Mouse (Mus musculus): Measurements from ENCODE around the gene Gm21060. TPM values are rescaled to one million over a fixed set of nuclear protein-coding genes. Genes with fewer than 3 reads are reported as not detected.
"Not testable (repeated sequence)": the region's sequence is repeated elsewhere in the genome, so short reads cannot be mapped to it uniquely, and the experiment has no call there.

Gm21060 gene
- not detected in 2 replicates for polyA plus RNA-seq (2012; rRNA removed)

DNA sequence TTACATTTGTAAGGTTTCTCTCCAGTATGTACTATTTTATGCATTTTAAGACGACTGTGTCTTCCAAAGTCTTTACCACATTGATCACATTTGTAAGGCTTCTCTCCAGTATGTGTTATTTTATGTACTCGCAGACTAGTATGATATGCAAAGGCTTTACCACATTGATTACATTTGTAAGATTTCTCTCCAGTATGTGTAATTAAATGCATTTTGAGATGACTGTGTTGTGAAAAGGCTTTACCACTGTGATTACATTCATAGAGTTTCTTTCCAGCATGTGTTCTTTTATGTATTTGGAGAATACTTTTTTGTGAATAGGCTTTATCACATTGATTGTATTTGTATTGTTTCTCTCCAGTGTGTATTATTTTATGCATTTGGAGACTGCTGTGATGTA is at the start of gene Gm21060:
TSS of gene Gm21060 (minus strand) at position 101 of the 400 bp plus-strand sequence.
- no peak for DNase-seq (ENCODE audit: low read depth, low spot score)
- WGBS, result 85% methylated on average over 2 of the region's 2 CpGs

DNA sequence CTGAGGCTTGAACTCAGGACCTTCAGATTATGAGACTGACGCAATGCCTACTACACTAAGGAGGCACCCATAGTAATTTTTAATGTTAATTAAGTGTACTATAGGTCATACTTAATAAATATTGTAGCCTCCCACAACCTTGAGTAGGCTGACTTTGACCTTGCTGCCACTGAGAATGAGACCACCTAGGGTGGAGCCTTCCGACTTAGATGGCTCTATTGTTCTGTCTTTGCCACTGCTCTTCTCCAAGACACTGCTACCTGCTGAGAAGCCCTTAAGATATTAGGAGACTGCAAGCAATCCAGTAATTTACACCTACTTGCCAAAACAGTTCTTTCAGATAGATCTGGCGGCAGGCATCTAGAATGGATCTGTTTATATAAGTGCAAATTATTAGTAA is 24.0 kb upstream of the Gm21060 start:
- WGBS, result 77% methylated on average over 3 of the region's 3 CpGs
- not testable (repeated sequence) for DNase-seq (ENCODE audit: low read depth, low spot score)

DNA sequence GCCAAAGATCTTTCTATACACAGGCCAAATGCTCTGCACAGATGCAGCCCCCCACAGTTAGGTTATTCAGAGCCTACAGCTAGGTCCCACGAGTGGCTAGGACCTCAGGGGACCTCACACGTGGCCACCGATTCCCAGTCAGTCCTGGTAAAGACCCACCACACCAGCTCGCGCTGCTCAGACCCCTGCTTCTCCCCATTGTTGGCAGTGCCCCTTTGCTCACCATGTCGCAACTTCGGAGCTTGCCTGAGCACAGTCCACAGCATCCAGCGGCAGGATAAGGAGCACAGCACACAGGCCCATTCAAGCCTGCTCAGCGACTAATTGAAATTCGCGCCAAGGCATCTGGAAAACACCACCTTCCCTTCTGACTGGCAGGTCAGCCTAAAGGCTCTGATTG is 16.3 kb upstream of the Gm21060 start:
- 59% methylated on average over 11 of the region's 11 CpGs for WGBS
- DNase-seq (ENCODE audit: low read depth, low spot score), result not testable (repeated sequence)

DNA sequence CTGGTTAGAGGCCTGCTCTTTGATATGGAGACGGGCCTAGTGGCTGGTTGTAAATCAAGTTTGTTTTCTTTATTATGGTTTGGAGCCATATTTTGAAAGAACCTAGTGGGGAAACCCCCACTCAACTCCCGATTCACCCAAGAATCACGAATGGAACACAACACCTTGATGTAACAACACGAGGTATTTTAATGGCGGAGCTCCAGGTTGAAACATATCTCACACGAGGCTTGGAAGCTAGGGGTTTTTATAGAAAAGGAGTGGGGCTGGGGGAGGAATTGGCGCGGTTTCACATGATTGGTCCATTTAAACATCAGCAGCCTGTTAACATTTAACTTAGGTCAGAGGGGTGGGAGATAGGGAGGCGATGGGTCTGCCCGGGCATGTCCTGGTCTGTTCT is 15.5 kb upstream of the Gm21060 start:
- WGBS, result 78% methylated on average over 10 of the region's 10 CpGs
- DNase-seq (ENCODE audit: low read depth, low spot score), result not testable (repeated sequence)

- WGBS, result 45% methylated on average over 1 of the region's 1 CpGs
- not testable (repeated sequence) for DNase-seq (ENCODE audit: low read depth, low spot score)
Observed at GRCm38 (mm10) chr19:61308083-61308482, 11.2 kb upstream of the Gm21060 start.

GRCm38 (mm10) chr19:61285033-61285432 is 11.8 kb downstream of the Gm21060 start:
- DNase-seq (ENCODE audit: low read depth, low spot score), result not testable (repeated sequence)
- WGBS, result 62% methylated on average over 4 of the region's 4 CpGs

- 55% methylated on average over 1 of the region's 1 CpGs for WGBS
Observed at GRCm38 (mm10) chr19:61283581-61283980, 13.3 kb downstream of the Gm21060 start.

GRCm38 (mm10) chr19:61275446-61275845 is 21.4 kb downstream of the Gm21060 start:
- no peak for DNase-seq (ENCODE audit: low read depth, low spot score)
- WGBS, result 90% methylated on average over 1 of the region's 1 CpGs

More at GRCm38 (mm10) chr19:61283581-61283980, 13.3 kb downstream of the Gm21060 start:
- no peak for DNase-seq (ENCODE audit: low read depth, low spot score)

- WGBS, result 19% methylated on average over 11 of the region's 11 CpGs
- not testable (repeated sequence) for DNase-seq (ENCODE audit: low read depth, low spot score)
Observed at GRCm38 (mm10) chr19:61269141-61269540, 27.7 kb downstream of the Gm21060 start.

- DNase-seq (ENCODE audit: low read depth, low spot score), result no peak
- WGBS, result 21% methylated on average over 7 of the region's 7 CpGs
Observed at GRCm38 (mm10) chr19:61267141-61267540, 29.7 kb downstream of the Gm21060 start.

GRCm38 (mm10) chr19:61266651-61267050 is 30.2 kb downstream of the Gm21060 start:
- no peak for DNase-seq (ENCODE audit: low read depth, low spot score)
- WGBS, result 4% methylated on average over 25 of the region's 26 CpGs

- WGBS, result 1% methylated on average over 12 of the region's 12 CpGs
Observed at GRCm38 (mm10) chr19:61266246-61266615, 30.6 kb downstream of the Gm21060 start.

DNA sequence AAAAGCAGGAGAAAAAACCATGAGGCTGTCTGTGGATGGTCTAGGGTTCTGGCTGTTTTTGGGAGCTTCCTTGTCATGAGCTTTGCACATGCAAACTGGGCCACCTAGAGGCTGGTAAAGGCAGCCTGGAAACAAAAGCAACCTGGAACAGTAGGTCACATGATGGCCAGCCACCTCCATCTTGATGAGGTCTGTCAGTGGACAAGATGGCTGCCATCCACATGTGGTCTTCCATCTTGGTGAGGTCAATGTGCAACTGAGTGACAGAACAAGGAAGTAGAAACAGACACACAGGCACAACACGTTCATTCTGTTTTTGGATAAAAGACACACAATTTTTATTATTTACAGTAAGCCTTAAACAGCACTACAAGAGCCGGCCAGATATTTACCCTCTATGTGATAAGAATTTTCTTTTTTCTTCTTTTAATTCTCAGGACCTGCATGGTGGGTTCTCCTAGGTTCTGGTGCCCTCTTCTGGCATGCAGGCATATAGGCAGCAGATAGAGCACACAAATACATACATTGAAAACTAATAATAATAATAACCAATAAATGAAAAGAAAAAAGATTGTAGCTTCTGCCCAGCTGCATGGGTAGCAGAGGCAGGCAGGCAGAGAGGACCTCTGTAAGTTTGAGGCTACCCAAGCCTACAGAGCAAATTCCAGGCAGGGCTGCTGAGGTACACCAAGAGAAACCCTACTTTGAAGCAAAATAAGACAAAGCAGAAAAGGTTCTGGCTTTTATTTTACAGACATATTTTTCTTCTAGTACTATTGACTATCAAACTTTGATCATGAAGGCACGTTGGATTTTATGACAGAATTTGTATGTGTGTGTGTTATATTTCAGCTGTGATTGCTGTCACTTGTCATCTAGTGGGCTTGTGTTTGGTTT is 31.3 kb downstream of the Gm21060 start:
- DNase-seq (ENCODE audit: low read depth, low spot score), result peak; percentile 93
- WGBS, result 5% methylated on average over 3 of the region's 3 CpGs

More at GRCm38 (mm10) chr19:61266246-61266615, 30.6 kb downstream of the Gm21060 start:
- no peak for DNase-seq (ENCODE audit: low read depth, low spot score)

DNA sequence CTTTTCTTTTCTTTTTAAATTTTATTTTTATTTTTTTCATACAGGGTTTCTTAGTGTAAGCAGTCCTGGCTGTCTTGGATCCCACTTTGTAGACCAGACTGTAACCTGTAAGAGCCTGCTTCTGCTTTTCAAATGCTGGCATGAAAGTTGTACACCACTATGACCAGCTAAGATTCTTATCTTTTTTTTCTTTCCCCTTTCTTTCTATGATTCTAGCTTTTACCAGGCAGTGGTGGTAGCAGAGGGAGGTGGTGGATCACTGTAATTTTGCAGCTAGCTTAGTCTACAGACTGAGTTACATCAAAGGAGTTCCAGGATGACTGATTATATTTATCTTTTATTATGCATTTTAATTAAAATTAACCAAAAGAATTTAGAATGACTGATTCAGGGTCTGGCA is 31.9 kb downstream of the Gm21060 start:
- no peak for DNase-seq (ENCODE audit: low read depth, low spot score)

DNA sequence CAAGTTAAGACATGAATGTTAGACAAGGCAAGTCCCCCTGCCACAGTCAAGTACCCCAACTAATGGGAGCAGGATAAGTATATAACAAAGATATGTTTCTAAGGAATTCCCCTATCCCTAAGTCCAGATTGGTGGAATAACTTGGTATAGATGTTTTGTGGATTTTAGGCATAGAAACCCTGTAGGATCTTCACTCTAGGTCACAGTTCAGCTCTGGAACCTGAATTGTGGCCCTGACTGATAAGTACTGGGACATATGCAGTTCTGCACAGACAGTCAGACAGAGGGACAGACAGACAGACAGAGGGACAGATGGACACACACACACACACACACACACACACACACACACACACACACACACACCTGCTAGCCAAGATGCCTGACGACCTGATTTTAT is 32.6 kb downstream of the Gm21060 start:
- WGBS, result 83% methylated on average over 1 of the region's 1 CpGs
- peak; percentile 77 for DNase-seq (ENCODE audit: low read depth, low spot score)

- 79% methylated on average over 1 of the region's 1 CpGs for WGBS
Observed at GRCm38 (mm10) chr19:61261241-61261640, 35.6 kb downstream of the Gm21060 start.

DNA sequence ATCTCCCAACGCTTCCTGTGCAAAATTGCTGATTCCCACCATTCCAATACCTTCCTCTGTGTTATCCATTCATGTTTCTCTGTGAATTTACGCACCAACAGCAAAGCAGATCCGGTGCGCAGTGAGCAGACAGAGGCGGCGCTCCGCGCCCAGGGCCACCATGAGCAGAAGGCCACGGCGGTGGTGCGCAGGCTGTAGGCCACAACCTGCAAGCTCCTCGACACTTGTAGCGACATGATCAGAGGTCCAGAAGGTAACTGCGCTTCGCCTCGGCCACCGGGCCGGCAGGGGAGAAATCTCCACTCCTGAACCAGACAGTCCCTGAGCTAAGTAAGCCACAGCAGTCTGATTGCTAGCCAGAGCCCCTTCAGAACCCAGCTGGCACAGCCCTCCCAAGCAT is 39.1 kb downstream of the Gm21060 start:
- DNase-seq (ENCODE audit: low read depth, low spot score), result no peak
- WGBS, result 92% methylated on average over 18 of the region's 18 CpGs

More at GRCm38 (mm10) chr19:61261241-61261640, 35.6 kb downstream of the Gm21060 start:
- no peak for DNase-seq (ENCODE audit: low read depth, low spot score)

DNA sequence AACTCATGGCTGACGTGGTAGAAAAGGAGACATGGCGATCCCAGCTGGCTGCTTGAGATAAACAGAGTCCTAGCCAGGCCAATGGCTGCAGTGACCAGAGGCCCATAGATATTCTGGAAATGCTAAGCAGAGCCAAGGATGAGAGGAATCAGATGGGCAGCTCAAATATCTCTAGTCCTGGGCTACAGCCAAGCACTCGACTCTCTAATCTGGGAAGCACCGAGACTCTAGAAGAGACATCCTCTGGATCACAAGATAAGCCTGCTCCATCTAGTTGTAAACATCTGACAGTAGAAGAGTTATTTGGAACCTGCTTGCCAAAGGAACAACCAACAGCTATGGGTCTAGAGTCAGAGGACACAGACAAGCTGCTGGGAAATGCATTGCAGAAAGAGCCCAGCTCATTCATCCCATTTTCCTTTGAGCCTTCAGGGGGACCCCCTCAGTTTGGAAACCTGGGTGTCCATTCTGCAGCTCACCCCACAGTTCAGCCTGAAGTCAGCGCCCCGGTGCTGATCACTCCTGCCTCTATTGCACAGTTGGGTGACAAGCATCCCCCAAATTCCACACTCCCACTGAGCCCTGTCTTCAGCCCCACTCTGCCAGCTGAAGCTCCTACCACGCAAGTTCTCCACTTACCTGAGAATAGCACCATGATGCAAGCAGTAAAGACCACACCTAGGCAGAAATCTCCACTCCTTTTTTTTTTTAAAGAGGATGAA is 40.5 kb downstream of the Gm21060 start:
- WGBS, result 79% methylated on average over 7 of the region's 7 CpGs

DNA sequence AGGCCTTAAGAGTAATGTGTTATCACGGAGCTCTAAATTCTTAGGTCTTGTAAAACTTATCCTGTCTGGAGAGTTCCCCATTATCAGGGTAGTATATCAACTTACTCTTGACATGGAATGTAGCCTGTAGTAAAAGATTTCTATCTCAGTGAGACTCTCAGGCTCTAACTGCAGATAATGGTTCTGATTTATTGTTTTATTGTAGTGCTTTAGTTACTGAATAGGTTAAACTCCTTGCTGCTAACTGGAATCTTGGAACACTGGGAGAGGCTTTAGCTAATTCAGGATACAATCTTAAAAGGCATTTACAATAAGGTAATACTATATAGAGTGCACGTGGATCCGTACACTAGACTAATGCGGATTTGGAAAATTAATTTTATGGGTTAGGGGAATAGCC is 49.5 kb downstream of the Gm21060 start:
- 35% methylated on average over 4 of the region's 4 CpGs for WGBS
- not testable (repeated sequence) for DNase-seq (ENCODE audit: low read depth, low spot score)

More for the DNA sequence above, 40.5 kb downstream of the Gm21060 start:
- DNase-seq (ENCODE audit: low read depth, low spot score), result no peak

Data from large intestine, adult 2 months (tissue).